Mouse (Mus musculus) skeletal muscle tissue, adult 2 months (tissue): ENCODE results near the gene Pno1.
"Not testable (repeated sequence)": the region's sequence is repeated elsewhere in the genome, so short reads cannot be mapped to it uniquely, and the experiment has no call there.

Source experiments
- DNase-seq: peaks from one replicate; pipeline ENCODE4 v3.0.0-alpha.2; 2012; ENCODE audit warnings: low read depth, low spot score

Pno1 gene

GRCm38 (mm10) chr11:17211258-17212140, at the start of gene Pno1:
Gene Pno1, minus strand, starts transcription at chr11:17211568.
- peak; percentile 98 for DNase-seq

DNA sequence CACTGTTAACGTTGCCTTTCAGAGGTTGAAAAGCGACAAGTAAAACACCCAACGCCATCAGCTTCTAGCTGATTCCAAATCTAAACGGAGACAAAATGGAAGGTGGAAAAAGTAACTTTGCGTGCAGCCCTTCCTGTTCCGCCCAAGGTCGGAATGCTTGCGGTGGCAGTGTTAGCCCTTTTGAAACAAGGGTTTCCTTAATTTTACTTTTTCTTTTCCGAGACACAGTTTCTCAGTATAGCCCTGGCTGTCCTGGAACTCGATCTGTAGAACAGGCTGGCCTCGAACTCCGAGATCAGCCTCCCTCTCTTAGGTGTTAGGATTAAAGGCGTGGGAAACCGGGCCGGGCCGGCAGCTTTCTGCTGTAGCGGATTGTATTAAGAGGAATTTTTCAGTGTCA, 46.5 kb upstream of the Pno1 start:
- DNase-seq = no peak

DNA sequence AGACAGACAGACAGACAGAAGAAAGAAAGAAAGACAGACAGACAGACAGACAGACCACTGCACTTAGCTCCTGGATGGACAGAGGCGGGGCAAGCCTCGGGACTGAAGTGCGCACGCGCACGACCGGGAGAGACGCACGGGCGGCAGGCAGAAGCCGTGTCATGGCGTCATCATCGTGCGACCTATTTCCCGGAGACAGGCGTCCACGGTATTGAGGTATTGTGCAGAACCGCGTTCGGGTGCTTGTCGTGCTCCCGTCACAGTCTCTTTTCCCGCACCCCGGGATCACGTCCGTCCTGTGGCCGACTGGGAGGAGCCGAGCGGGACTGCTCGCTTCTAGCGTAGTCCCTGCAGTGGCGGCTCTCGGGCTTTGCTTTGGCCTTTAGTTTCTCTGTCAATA, 46.1 kb upstream of the Pno1 start, which contains the start of gene C1d:
Gene C1d (plus strand): TSS at position 137 of the 400 bp plus-strand sequence.
- DNase-seq = peak; percentile 96

GRCm38 (mm10) chr11:17256813-17257365, 45.5 kb upstream of the Pno1 start:
- DNase-seq = no peak

DNA sequence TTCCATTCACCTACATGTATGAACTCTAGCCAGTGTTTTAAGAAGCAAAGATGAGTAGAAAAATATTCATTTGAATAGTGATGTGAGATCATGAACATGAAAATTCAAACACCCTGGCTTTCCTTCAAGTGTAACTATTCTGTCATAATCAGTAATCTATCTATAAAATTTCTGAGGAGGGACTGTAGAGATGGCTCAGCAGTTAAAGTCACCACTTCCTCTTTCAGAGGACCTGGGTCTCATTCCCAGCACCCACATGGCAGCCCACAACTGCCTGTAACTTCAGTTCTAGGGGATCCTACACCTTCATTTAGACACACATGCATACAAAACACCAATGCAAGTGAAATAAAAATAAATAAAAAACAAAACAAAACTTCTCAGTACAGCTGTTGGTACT, 37.3 kb upstream of the Pno1 start:
- no peak for DNase-seq

DNA sequence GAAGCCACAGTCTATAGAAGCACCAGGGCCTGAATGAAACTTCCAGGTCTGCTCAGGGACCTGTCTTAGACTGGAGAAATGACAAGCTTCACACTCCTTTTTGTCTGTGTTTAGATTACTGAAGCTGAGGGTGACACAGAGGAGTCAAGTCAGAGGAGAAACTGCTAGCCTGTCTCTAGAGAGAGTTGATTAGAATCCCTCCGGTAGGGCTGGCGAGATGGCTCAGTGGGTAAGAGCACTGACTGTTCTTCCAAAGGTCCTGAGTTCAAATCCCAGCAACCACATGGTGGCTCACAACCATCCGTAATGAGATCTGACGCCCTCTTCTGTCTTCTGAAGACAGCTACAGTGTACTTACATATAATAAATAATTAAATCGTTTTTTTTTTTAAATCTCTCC, 27.2 kb upstream of the Pno1 start:
- DNase-seq = not testable (repeated sequence)

DNA sequence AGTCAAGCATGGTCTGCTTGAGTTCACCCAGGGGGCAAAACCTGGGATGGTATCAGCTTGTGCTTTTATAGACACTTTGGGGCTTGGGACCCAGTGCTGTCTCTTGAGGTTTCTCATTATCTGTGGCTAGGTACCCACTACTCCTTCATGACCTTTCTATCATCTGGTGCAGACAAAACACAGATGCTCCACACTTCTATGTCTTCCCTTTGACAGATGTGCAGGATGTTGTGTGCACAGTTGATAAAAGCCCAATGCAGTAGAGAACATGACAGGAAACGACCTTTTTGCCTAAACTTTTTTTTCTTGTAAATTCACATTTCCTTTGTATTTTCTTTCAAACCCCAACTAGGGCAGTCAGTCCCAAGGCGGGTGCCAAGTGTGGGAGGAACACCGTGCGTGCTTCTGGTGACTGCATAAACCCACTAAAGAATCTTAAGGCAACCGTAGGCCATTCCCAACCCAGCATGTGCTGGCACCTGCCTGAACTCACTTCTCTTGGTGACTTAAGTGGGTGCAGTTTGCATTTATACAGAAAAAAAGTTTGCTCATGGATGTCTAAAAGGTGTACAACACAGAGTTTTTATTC, 25.2 kb upstream of the Pno1 start:
- DNase-seq = no peak

- DNase-seq = no peak
These were observed 21.4 kb upstream of the Pno1 start for GRCm38 (mm10) chr11:17232792-17233191.

- no peak for DNase-seq
These were observed 9.8 kb upstream of the Pno1 start for GRCm38 (mm10) chr11:17221126-17221525.

DNA sequence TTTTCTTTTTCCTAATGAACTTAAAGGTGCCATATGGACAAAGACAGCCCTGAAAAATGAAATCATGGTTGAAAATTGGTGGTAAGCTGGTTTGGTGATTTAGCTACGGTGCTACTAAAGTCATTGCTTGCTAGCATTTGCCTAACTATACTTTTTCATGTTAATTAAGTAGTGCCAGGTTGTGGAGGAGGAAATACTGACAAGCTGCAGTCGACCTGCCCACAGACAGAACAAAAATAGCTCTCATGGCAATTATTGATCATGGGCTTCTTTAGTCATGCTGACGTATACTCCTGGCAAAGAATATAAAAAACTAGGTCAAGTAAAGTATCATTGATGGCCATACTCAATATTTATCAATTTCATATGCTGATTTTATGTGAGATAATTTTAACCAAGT, 4.1 kb upstream of the Pno1 start:
- no peak for DNase-seq

DNA sequence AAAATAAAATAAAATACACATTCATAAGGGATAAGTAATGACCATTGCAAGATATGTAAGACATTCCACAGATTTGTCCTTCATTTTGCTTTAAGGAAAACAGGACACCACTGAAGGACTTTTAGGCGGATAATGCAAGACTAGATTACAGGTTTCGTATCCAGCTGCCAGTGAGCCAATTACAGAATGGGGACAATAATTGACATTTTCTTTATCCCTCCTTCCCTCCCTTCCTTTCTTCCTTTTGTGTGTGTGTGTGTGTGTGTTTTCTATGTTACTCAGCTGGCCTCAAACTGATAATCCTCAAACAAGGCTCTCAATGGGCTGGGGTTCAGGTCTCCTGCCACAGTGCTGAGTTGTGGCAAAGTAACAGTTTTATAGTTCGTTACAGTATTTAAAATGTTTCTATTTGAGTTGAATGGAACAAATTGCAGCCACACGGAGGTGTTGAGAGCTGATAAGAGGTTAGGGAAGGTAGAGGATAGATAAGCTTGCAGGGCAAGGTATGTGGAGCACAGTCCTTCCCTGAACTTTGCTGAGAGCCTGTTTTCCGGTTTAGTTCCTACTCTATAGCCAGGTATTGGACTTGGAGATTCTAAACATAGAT, 1.6 kb upstream of the Pno1 start:
- DNase-seq = no peak

- DNase-seq = no peak
These were observed 750 bp upstream of the Pno1 start for GRCm38 (mm10) chr11:17212141-17212495.

GRCm38 (mm10) chr11:17202481-17202880, 8.9 kb downstream of the Pno1 start:
- DNase-seq = no peak

GRCm38 (mm10) chr11:17200936-17201335, 10.4 kb downstream of the Pno1 start:
- DNase-seq = no peak

GRCm38 (mm10) chr11:17199840-17200501, 11.4 kb downstream of the Pno1 start:
- no peak for DNase-seq

DNA sequence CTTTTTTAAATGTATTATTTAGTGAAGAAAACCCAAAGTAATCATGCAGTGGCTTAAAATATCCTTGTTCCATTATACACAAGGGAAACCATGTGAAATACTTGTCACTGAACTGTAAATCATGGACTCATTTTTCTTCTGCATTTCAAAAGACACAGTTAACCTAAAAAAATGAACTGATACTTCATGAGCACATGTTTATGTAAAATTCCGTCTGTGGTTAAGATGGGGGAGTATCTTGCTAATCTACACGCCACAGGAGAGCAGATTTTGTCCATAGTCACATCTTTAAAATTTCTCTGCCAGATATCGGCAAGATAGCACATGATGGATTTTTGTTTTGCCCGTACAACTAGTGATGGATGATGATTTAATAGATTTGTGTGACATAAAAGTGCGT, 12.2 kb downstream of the Pno1 start:
- DNase-seq = no peak

DNA sequence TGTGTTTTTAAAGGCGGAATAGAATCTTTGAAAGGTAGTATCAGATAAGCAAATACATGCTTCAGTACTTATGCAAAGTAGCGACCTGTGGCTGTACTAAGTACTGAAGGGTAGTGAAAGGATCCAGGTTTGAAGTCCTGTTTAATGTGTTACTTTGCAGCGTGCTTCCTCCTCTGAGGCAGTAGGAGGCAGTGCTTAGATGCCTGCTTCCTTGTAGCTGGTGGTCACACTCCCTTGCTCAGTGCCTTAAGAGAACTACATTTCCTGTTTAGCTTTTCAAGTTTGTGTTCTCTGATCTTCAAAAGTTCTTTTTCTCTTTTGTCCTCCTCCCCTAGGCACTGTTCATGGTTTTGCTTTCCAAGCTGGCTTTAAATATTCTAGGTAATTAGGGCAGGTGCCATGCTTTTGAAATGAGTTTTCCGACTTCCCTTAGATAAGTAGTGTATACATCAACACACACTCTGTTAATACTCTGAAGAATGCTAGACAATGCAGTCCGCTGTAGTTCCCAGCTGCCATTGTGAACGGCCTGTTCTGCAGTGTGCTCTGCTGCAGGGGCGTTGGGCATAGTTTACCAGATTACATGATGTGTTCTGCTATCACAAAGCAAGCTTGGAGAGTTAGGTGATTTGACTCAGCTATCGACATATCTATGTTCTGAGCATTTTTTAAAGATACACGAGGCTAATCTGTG, 19.1 kb downstream of the Pno1 start:
- no peak for DNase-seq

GRCm38 (mm10) chr11:17188786-17189185, 22.6 kb downstream of the Pno1 start:
- DNase-seq = no peak

GRCm38 (mm10) chr11:17187649-17188048, 23.7 kb downstream of the Pno1 start:
- DNase-seq = no peak

DNA sequence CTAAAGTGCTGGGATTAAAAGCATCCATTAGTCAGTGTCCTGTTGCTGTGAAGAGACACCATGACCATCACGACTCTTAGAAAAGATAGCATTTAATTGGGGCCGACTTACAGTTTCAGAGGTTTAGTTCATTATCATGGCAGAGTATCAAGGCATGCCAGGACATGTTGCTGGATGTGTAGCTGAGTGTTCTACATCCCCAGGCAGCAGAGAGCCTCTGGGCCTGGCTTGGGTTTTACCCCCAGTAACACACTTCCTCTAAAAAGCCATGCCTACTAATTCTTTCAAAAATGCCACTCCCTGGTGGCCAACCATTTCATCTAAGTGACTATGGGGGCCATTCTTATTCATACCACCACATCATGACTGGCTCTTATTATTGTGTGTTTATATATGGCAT, 28.2 kb downstream of the Pno1 start:
- DNase-seq = no peak

DNA sequence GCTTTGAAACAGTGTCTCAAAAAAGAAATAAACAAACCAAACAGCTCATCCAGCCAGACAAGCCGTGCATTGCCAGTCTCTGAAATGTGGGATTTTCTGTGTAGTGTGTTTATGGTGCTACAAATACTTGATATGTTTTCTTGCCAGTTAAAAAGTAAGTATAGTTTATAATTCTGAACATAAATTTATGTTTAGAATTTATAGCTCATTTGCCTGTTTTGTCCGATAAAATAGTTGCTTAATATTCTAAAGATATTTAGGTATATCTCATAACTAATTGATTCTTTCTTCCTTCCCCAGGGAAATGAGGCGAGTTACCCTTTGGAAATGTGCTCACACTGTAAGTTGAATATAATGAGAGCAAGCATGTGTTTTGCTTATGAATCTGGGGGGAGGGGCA, 29.6 kb downstream of the Pno1 start, which contains the start of gene Wdr92:
Gene Wdr92 (plus strand): TSS at position 301 of the 400 bp plus-strand sequence.
- no peak for DNase-seq
